Mouse (Mus musculus): ENCODE results near the gene Man1b1.

GRCm38 (mm10) chr2:25397010-25397409 is 64.9 kb downstream of the Man1b1 start:
- TF ChIP-seq CTCF (IDR thresholded peaks at IDR 0.05; ENCODE audit: borderline replicate concordance, control insufficient read depth, extremely low read depth, insufficient read depth, low read length, poor library complexity) (no peak), POLR2A (IDR thresholded peaks at IDR 0.05; ENCODE audit: control insufficient read depth, extremely low read depth, insufficient read depth, low read length, poor library complexity) (no peak)

Data from thymus, adult 2 months (tissue).